ENCODE assay signal across 23 mouse cellular contexts in the genomic region with DNA sequence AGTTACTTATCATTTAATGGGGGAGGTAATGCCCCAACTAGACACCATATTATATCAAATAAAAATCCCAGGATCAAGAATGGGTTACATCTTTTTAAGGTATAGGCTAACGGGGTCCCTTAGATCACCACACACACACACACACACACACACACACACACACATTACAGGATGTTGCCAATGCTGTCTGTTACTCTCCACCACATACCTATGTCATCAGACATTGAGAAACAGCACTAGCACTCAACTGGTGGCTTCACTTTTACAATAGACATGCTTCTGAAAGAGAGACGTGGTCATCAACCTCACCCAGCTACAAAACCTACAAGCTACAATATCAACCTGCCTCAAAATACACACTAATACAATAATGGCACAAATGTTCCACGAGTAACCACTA. TPM values are rescaled to one million over a fixed set of nuclear protein-coding genes. Genes with fewer than 3 reads are reported as not detected.
"Had no signal": no experiment of that assay in that cellular context is flagged by ENCODE, and none has a peak within 500 bp of the region (broad histone marks: within the 10 kb centered on the region; RNA-seq: fewer than 3 reads in every experiment).

No protein-coding gene starts in this region.

- H3K36me3 ChIP-seq: lung, embryonic 15.5 days; midbrain, embryonic 13.5 days; midbrain, embryonic 15.5 days; neural tube, embryonic 12.5 days; stomach, embryonic 15.5 days had no signal

- H3K27me3 ChIP-seq: lung, embryonic 15.5 days; midbrain, embryonic 13.5 days; midbrain, embryonic 15.5 days; neural tube, embryonic 12.5 days; stomach, embryonic 15.5 days had no signal

- ATAC-seq: lung, postnatal 0 days; midbrain, embryonic 13.5 days; midbrain, embryonic 15.5 days had no signal

- H3K9me3 ChIP-seq: lung, embryonic 15.5 days; megakaryocyte, embryonic 14.5 days; midbrain, embryonic 13.5 days; midbrain, embryonic 15.5 days; neural tube, embryonic 12.5 days; stomach, embryonic 15.5 days had no signal

- H3K27ac ChIP-seq: liver, embryonic 14.5 days; lung, embryonic 15.5 days; macrophage; midbrain, embryonic 13.5 days; midbrain, embryonic 15.5 days; neural tube, embryonic 12.5 days; stomach, embryonic 15.5 days; stomach, postnatal 0 days had no signal

- H3K4me3 ChIP-seq: lung, embryonic 15.5 days; megakaryocyte, embryonic 14.5 days; midbrain, embryonic 13.5 days; midbrain, embryonic 15.5 days; neural tube, embryonic 12.5 days; stomach, embryonic 15.5 days had no signal

- DNase-seq: lung, adult 2 months; lung, postnatal 14 days; lung, postnatal 36 days; right cerebral cortex, postnatal 14 days; thymus, adult 2 months; thymus, postnatal 25 days; thymus, postnatal 4 days had no signal

- H3K9ac ChIP-seq: liver, embryonic 14.5 days; lung, embryonic 15.5 days; midbrain, embryonic 13.5 days; midbrain, embryonic 15.5 days; neural tube, embryonic 12.5 days; stomach, embryonic 15.5 days had no signal

- H3K4me1 ChIP-seq: megakaryocyte, embryonic 14.5 days; neural tube, embryonic 12.5 days; stomach, embryonic 15.5 days had no signal

- H3K4me2 ChIP-seq: lung, embryonic 15.5 days; midbrain, embryonic 11.5 days; midbrain, embryonic 13.5 days; midbrain, embryonic 15.5 days; neural tube, embryonic 12.5 days; stomach, embryonic 15.5 days had no signal

RNA-seq across cellular contexts. Expression of a gene that starts 28.9 kb away (rescaled TPM):
- total RNA-seq: neutrophil, adult 5-6 weeks had no signal
- polyA plus RNA-seq: liver, embryonic 14.5 days; liver, embryonic 16.5 days; lung, adult 2 months; lung, embryonic 15.5 days; lung, postnatal 0 days; macrophage; midbrain, embryonic 11.5 days; midbrain, embryonic 13.5 days; midbrain, embryonic 15.5 days; neural tube, embryonic 12.5 days; neural tube, embryonic 14.5 days; spleen, adult 2 months; stomach, embryonic 15.5 days; stomach, postnatal 0 days; testis, adult 2 months; thymus, adult 2 months had no signal
